Mouse (Mus musculus): ENCODE measurements at regions not wholly inside any gene's neighbourhood (a gene's known extent, or its start where the extent isn't known, plus 50 kb on each side); places are given as distances from the start of the nearest gene placed in this dataset.

GRCm38 (mm10) chr11:26285682-26286081 lies 75.1 kb upstream of the 5730522E02Rik start:
- Histone ChIP-seq H3K27ac (ENCODE audit: insufficient read depth, low read length) (no peak overlapping the region), H3K4me3 (ENCODE audit: low read depth, low read length) (no peak overlapping the region), H3K4me1 (ENCODE audit: control insufficient read depth, insufficient read depth, low read length) (no peaks in the 10 kb centered on the region), H3K9ac (ENCODE audit: low read depth, poor library complexity, severe bottlenecking) (no peak overlapping the region), H3K9me3 (replicated peaks; ENCODE audit: control insufficient read depth, insufficient read depth, low read length, poor library complexity, severe bottlenecking) (no peaks in the 10 kb centered on the region), H3K36me3 (ENCODE audit: control insufficient read depth, insufficient read depth, low read length, poor library complexity, severe bottlenecking) (no peaks in the 10 kb centered on the region), H3K27me3 (ENCODE audit: control insufficient read depth, insufficient read depth, low read length, poor library complexity, severe bottlenecking) (no peaks in the 10 kb centered on the region)
- TF ChIP-seq POLR2A (IDR thresholded peaks at IDR 0.05; ENCODE audit: insufficient read depth, low read length) (no peak), CTCF (IDR thresholded peaks at IDR 0.05; ENCODE audit: low read depth, low read length) (no peak), EP300 (IDR thresholded peaks at IDR 0.05; ENCODE audit: insufficient read depth, low read depth, low read length) (no peak)

- Histone ChIP-seq H3K9me3 (replicated peaks; ENCODE audit: control insufficient read depth, insufficient read depth, low read length, poor library complexity, severe bottlenecking) (no peaks in the 10 kb centered on the region), H3K9ac (ENCODE audit: low read depth, poor library complexity, severe bottlenecking) (no peak overlapping the region), H3K4me3 (ENCODE audit: low read depth, low read length) (no peak overlapping the region)
These were observed 86.7 kb upstream of the Fancl start for GRCm38 (mm10) chr11:26299268-26299667.

GRCm38 (mm10) chr11:26307564-26307963 lies 78.4 kb upstream of the Fancl start:
- Histone ChIP-seq H3K4me3 (ENCODE audit: low read depth, low read length) (no peak overlapping the region), H3K9me3 (replicated peaks; ENCODE audit: control insufficient read depth, insufficient read depth, low read length, poor library complexity, severe bottlenecking) (peaks cover 5% of the 10 kb centered on the region; the same call in 1 of the 2 replicates), H3K36me3 (ENCODE audit: control insufficient read depth, insufficient read depth, low read length, poor library complexity, severe bottlenecking) (no peaks in the 10 kb centered on the region), H3K27ac (ENCODE audit: insufficient read depth, low read length) (no peak overlapping the region), H3K27me3 (ENCODE audit: control insufficient read depth, insufficient read depth, low read length, poor library complexity, severe bottlenecking) (no peaks in the 10 kb centered on the region), H3K9ac (ENCODE audit: low read depth, poor library complexity, severe bottlenecking) (no peak overlapping the region), H3K4me1 (ENCODE audit: control insufficient read depth, insufficient read depth, low read length) (peaks cover 2% of the 10 kb centered on the region)
- TF ChIP-seq CTCF (IDR thresholded peaks at IDR 0.05; ENCODE audit: low read depth, low read length): no peak
- peak; percentile 94 for TF ChIP-seq EP300 (IDR thresholded peaks at IDR 0.05; ENCODE audit: insufficient read depth, low read depth, low read length)

More at GRCm38 (mm10) chr11:26299268-26299667, 86.7 kb upstream of the Fancl start:
- H3K36me3 ChIP-seq (ENCODE audit: control insufficient read depth, insufficient read depth, low read length, poor library complexity, severe bottlenecking): no peaks in the 10 kb centered on the region
- TF ChIP-seq EP300 (IDR thresholded peaks at IDR 0.05; ENCODE audit: insufficient read depth, low read depth, low read length) (no peak), CTCF (IDR thresholded peaks at IDR 0.05; ENCODE audit: low read depth, low read length) (no peak)
- H3K27ac ChIP-seq (ENCODE audit: insufficient read depth, low read length): no peak overlapping the region
- no peaks in the 10 kb centered on the region for H3K4me1 ChIP-seq (ENCODE audit: control insufficient read depth, insufficient read depth, low read length)
- H3K27me3 ChIP-seq (ENCODE audit: control insufficient read depth, insufficient read depth, low read length, poor library complexity, severe bottlenecking): no peaks in the 10 kb centered on the region

- H3K36me3 ChIP-seq (ENCODE audit: control insufficient read depth, insufficient read depth, low read length, poor library complexity, severe bottlenecking): no peaks in the 10 kb centered on the region
- H3K9me3 ChIP-seq (replicated peaks; ENCODE audit: control insufficient read depth, insufficient read depth, low read length, poor library complexity, severe bottlenecking): no peaks in the 10 kb centered on the region
- no peaks in the 10 kb centered on the region for H3K27me3 ChIP-seq (ENCODE audit: control insufficient read depth, insufficient read depth, low read length, poor library complexity, severe bottlenecking)
- no peaks in the 10 kb centered on the region for H3K4me1 ChIP-seq (ENCODE audit: control insufficient read depth, insufficient read depth, low read length)
- no peak overlapping the region for H3K4me3 ChIP-seq (ENCODE audit: low read depth, low read length)
- H3K27ac ChIP-seq (ENCODE audit: insufficient read depth, low read length): no peak overlapping the region
- TF ChIP-seq CTCF (IDR thresholded peaks at IDR 0.05; ENCODE audit: low read depth, low read length): no peak
- no peak for TF ChIP-seq POLR2A (IDR thresholded peaks at IDR 0.05; ENCODE audit: insufficient read depth, low read length)
- TF ChIP-seq EP300 (IDR thresholded peaks at IDR 0.05; ENCODE audit: insufficient read depth, low read depth, low read length): no peak
- no peak overlapping the region for H3K9ac ChIP-seq (ENCODE audit: low read depth, poor library complexity, severe bottlenecking)
These were observed 54.7 kb upstream of the Fancl start for GRCm38 (mm10) chr11:26331238-26331637.
